Mouse (Mus musculus) liver, embryonic 14.5 days (tissue): ENCODE measurements at regions not wholly inside any gene's neighbourhood (a gene's known extent, or its start where the extent isn't known, plus 50 kb on each side); places are given as distances from the start of the nearest gene placed in this dataset.

Experiments
- ATAC-seq: fragments of 200-750 bp; cut with Nextera tagmentation; 2 replicates; pipeline ENCODE4 v1.8.0; 2017; ENCODE audit warnings: moderate number of reproducible peaks, mild to moderate bottlenecking, moderate library complexity; ENCODE audit not compliant: insufficient read depth
- DNase-seq, 3 experiments: peaks; one replicate each; pipeline ENCODE4 v3.0.0-alpha.2; 2012 to 2013; ENCODE audit warnings: low read depth in 3 of 3, low spot score in 3 of 3
- H3K27ac ChIP-seq: fragments of 300-500 bp; sonication (generic); 2 replicates; pipeline ENCODE4 v1.5.1; 2014; ENCODE audit warnings: moderate library complexity, mild to moderate bottlenecking, control low read depth, inconsistent platforms
- H3K27me3 ChIP-seq: fragments of 300-500 bp; sonication (generic); 2 replicates; pipeline ENCODE4 v1.6.1; 2014; ENCODE audit warnings: mild to moderate bottlenecking, low read length, moderate library complexity; ENCODE audit not compliant: control insufficient read depth, insufficient read depth
- H3K36me3 ChIP-seq: fragments of 300-500 bp; sonication (generic); replicated peaks from 2 replicates; pipeline ENCODE4 v1.6.1; 2014; ENCODE audit warnings: low read depth; ENCODE audit not compliant: control insufficient read depth, insufficient read depth
- H3K4me1 ChIP-seq, 2 experiments: fragments of 200-500 bp in 1 of 2; fragments of 300-500 bp in 1 of 2; sonication (generic) in 1 of 2; replicated peaks; 2 replicates each; pipeline ENCODE4 v1.6.1; 2012 to 2014; ENCODE audit warnings: antibody characterized with exemption in 1 of 2, inconsistent platforms in 1 of 2, low read length in 1 of 2; ENCODE audit not compliant: control insufficient read depth in 2 of 2, insufficient read depth in 2 of 2
- H3K4me2 ChIP-seq: fragments of 300-500 bp; sonication (generic); 2 replicates; pipeline ENCODE4 v1.6.1; 2014; ENCODE audit warnings: low read depth, mild to moderate bottlenecking, control low read depth, moderate library complexity
- H3K4me3 ChIP-seq, 2 experiments: fragments of 200-500 bp in 1 of 2; fragments of 300-500 bp in 1 of 2; sonication (generic) in 1 of 2; 2 replicates each; pipeline ENCODE4 v1.5.1; 2012 to 2014; ENCODE audit warnings: low read depth in 2 of 2, low read length in 2 of 2, mild to moderate bottlenecking in 2 of 2, control low read depth in 1 of 2, inconsistent platforms in 1 of 2, moderate library complexity in 1 of 2; ENCODE audit not compliant: insufficient read depth in 1 of 2
- H3K9ac ChIP-seq: fragments of 300-500 bp; sonication (generic); replicated peaks from 2 replicates; pipeline ENCODE4 v1.6.1; 2014; ENCODE audit warnings: mild to moderate bottlenecking, control low read depth, moderate library complexity
- H3K9me3 ChIP-seq: fragments of 300-500 bp; sonication (generic); 2 replicates; pipeline ENCODE4 v1.6.1; 2016; ENCODE audit warnings: low read length, mixed read lengths; ENCODE audit not compliant: control insufficient read depth
- CTCF ChIP-seq: IDR thresholded peaks from 2 replicates; pipeline ENCODE4 v1.5.1; 2016; ENCODE audit warnings: antibody characterized with exemption, low read depth, control low read depth
- EP300 ChIP-seq: IDR thresholded peaks from 2 replicates; pipeline ENCODE4 v1.6.1; 2016; ENCODE audit warnings: antibody characterized with exemption, low read depth
- WGBS: fragments of 180-500 bp; shearing (Covaris S2); extraction: QIAGEN DNeasy Blood & Tissue Kit; methylation state at CpG from one replicate; pipeline ENCODE4 v1.1.7; 2014; ENCODE audit not compliant: insufficient replicate concordance; 5-methylcytosine and 5-hydroxymethylcytosine counted together

DNA sequence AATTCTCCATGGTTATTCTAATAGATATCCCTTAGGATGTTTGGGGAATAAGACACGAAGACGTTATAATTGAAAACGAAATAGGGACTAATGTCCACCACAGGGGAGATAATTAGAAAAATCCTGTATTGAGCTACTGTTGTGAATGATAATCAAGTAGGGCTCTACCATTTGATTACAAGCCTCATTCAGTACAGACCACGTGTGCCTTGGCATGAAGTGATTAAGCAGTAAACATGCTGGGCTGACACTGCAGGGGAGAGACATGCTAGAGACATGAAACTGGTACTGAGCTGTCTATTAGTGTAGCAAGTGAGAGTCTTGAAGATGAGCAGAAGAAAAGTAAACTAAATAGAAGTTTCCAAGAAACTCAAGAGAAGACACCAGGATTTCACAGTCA is 797.8 kb downstream of the Efna5 start:
- no peak for TF ChIP-seq CTCF
- TF ChIP-seq EP300 = no peak
- H3K4me1 ChIP-seq = no peaks in the 10 kb centered on the region
- DNase-seq (no peak), ATAC-seq (no peak)
- H3K36me3 ChIP-seq = no peaks in the 10 kb centered on the region
- no peak overlapping the region for H3K27ac ChIP-seq
- no peak overlapping the region for H3K4me2 ChIP-seq
- H3K27me3 ChIP-seq = no peaks in the 10 kb centered on the region
- H3K4me3 ChIP-seq = no peak overlapping the region
- 55% methylated on average over 4 of the region's 4 CpGs for WGBS
- no peak overlapping the region for H3K9ac ChIP-seq
- H3K9me3 ChIP-seq = no peaks in the 10 kb centered on the region

DNA sequence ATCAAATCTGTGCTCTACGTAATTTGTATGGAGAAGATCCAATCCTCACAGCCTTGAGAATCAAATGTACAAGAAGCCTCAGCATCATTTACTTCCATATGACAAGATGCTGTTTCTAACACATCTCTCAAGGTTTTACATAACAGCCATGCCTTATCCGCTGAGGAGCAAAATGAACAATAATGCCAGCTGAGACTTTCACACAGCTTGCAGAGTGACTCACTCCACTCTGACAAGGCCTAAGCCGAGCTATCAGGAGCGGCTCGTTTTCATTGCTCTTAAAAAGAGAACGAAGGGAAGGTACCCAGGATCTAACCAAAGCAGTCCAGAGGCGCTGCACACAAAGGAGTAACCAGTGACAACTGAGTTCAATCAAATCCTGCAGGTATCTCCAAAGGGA is 803.5 kb downstream of the Efna5 start:
- WGBS = 68% methylated on average over 7 of the region's 7 CpGs
- no peak for ATAC-seq

DNA sequence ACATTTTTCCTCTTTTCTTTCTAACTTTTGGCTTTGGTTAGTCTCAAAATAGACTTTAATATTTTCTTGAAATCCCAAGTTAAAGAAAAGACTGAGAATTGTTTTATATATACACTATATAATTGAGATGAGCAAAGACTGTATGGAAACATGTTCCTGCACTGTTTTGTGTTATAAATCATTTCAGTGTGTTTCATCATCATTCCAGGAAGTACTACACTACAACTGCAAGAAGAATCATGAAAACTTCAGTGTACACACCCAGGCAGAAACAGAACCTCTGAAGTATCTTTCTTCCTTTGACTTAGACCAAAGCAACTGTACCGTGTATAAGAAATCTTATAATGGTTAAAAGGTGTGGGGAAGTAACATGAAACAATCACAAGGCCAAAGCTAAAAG is 816.2 kb downstream of the Efna5 start:
- Histone ChIP-seq H3K9me3 (no peaks in the 10 kb centered on the region), H3K9ac (no peak overlapping the region), H3K27ac (no peak overlapping the region), H3K4me3 (no peak overlapping the region), H3K4me2 (no peak overlapping the region), H3K36me3 (no peaks in the 10 kb centered on the region), H3K27me3 (no peaks in the 10 kb centered on the region), H3K4me1 (no peaks in the 10 kb centered on the region)
- ATAC-seq = no peak
- DNase-seq = no peak
- WGBS = 52% methylated on average over 1 of the region's 1 CpGs
- TF ChIP-seq CTCF (no peak), EP300 (no peak)

More for the DNA sequence above, 803.5 kb downstream of the Efna5 start:
- H3K4me2 ChIP-seq = no peak overlapping the region
- H3K4me3 ChIP-seq = no peak overlapping the region
- no peaks in the 10 kb centered on the region for H3K27me3 ChIP-seq
- no peaks in the 10 kb centered on the region for H3K36me3 ChIP-seq
- no peak overlapping the region for H3K27ac ChIP-seq
- TF ChIP-seq CTCF (no peak), EP300 (no peak)
- DNase-seq = no peak
- no peaks in the 10 kb centered on the region for H3K4me1 ChIP-seq
- no peaks in the 10 kb centered on the region for H3K9me3 ChIP-seq
- H3K9ac ChIP-seq = no peak overlapping the region

DNA sequence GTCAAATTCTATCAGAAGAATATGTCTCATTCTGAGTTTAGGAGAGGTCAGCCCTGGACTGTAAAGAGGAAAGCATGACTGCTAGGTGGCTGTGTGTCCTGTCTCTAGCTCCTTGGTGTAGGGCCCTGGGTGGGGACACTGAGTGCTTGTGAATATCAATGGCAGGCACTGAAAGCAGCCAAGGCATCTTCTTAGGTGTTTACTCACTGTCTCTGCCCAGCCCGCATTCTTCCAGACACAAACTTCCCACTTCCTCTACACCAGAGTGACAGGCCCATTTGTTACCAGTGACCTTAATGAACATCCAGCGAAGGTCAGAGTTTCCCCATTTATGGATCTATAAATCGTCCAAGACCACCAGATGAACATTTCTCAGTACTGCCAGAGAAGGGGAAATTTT is 823.1 kb downstream of the Efna5 start:
- Histone ChIP-seq H3K9me3 (no peaks in the 10 kb centered on the region), H3K27me3 (no peaks in the 10 kb centered on the region), H3K27ac (no peak overlapping the region), H3K36me3 (no peaks in the 10 kb centered on the region), H3K4me2 (no peak overlapping the region), H3K4me1 (no peaks in the 10 kb centered on the region), H3K4me3 (no peak overlapping the region), H3K9ac (no peak overlapping the region)
- ATAC-seq (no peak), DNase-seq (no peak)
- TF ChIP-seq CTCF (no peak), EP300 (no peak)
- 33% methylated on average over 3 of the region's 3 CpGs for WGBS

DNA sequence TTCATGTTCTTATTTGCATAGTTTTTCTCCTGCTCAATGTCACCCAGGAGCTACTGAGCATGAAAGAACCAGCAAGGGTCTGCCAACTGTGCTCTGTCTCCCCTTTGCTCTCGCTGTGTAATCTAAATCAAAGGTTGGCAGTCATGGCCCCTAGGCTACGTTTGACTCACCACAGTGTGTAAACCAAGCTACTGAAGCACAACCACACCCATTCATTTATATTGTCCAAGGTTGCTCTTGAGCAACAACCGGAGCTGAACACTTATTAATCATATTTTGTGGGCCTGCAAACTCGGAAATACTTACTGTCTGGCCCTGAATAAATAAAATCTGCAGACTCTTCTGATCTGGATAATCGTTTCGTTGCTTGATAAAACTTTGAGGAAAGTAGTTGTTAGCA is 826.3 kb downstream of the Efna5 start:
- WGBS = 50% methylated on average over 6 of the region's 6 CpGs
- no peak for ATAC-seq

More for the DNA sequence above, 826.3 kb downstream of the Efna5 start:
- no peak for DNase-seq
- TF ChIP-seq CTCF (no peak), EP300 (no peak)
- H3K9me3 ChIP-seq = no peaks in the 10 kb centered on the region
- no peaks in the 10 kb centered on the region for H3K27me3 ChIP-seq
- no peak overlapping the region for H3K4me2 ChIP-seq
- H3K36me3 ChIP-seq = no peaks in the 10 kb centered on the region
- no peak overlapping the region for H3K4me3 ChIP-seq
- H3K27ac ChIP-seq = no peak overlapping the region
- no peak overlapping the region for H3K9ac ChIP-seq
- H3K4me1 ChIP-seq = no peaks in the 10 kb centered on the region
